Mouse (Mus musculus) neural tube, embryonic 12.5 days (tissue): ENCODE measurements around the gene Tmtc1. TPM values are rescaled to one million over a fixed set of nuclear protein-coding genes. Genes with fewer than 3 reads are reported as not detected.
A peak's percentile ranks its signal among the peaks of the same experiment; 100 is the strongest.

Source experiments
- ATAC-seq: fragments of 200-750 bp; cut with Nextera tagmentation; 2 replicates; pipeline ENCODE4 v1.8.0; 2017; ENCODE audit warnings: low read depth, mild to moderate bottlenecking, moderate TSS enrichment, moderate library complexity; ENCODE audit not compliant: low FRiP score
- H3K27ac ChIP-seq: fragments of 300-500 bp; sonication (generic); 2 replicates; pipeline ENCODE4 v1.5.1; 2016
- H3K27me3 ChIP-seq: fragments of 300-500 bp; sonication (generic); replicated peaks from 2 replicates; pipeline ENCODE4 v1.6.1; 2016; ENCODE audit warnings: mild to moderate bottlenecking
- H3K36me3 ChIP-seq: fragments of 300-500 bp; sonication (generic); 2 replicates; pipeline ENCODE4 v1.6.1; 2016; ENCODE audit warnings: mild to moderate bottlenecking
- H3K4me1 ChIP-seq: fragments of 300-500 bp; sonication (generic); 2 replicates; pipeline ENCODE4 v1.6.1; 2016
- H3K4me2 ChIP-seq: fragments of 300-500 bp; sonication (generic); replicated peaks from 2 replicates; pipeline ENCODE4 v1.6.1; 2016; ENCODE audit warnings: mild to moderate bottlenecking
- H3K4me3 ChIP-seq: fragments of 300-500 bp; sonication (generic); 2 replicates; pipeline ENCODE4 v1.5.1; 2016
- H3K9ac ChIP-seq: fragments of 300-500 bp; sonication (generic); 2 replicates; pipeline ENCODE4 v1.6.1; 2016; ENCODE audit warnings: mild to moderate bottlenecking
- H3K9me3 ChIP-seq: fragments of 300-500 bp; sonication (generic); 2 replicates; pipeline ENCODE4 v1.6.1; 2016; ENCODE audit warnings: mild to moderate bottlenecking
- WGBS: fragments of 180-500 bp; shearing (Covaris S2); methylation state at CpG from one replicate; pipeline ENCODE4 v1.1.7; 2016; 5-methylcytosine and 5-hydroxymethylcytosine counted together
- polyA plus RNA-seq: library from polyadenylated mRNA; unstranded; fragments of >200 nt; fragmentation: Nextera tagmentation; extraction: Ambion mirVana; gene quantifications from 2 replicates; pipeline ENCODE4 v1.2.1, GENCODE M21; 2016

The Tmtc1 gene
- polyA plus RNA-seq, 1 experiment from 2014 or later: 2.3 TPM

DNA sequence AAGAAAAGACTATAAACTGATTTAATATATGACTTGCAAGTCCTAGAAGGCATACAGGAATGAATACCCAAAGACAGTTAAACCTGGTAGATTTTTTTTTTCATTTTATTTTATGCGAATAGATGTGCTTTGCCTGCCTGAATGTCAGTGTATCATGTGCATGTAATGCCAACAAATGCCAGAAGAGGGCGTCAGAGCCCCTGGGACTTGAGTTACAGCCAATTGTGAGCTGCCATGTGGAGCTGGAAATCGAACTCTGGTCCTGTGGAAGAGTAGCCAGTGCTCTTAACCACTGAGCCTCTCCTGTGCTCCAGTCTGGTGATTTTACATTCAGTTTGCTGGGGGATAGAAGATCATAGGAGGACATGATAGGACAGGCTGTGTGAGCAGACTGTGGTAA is 4.0 kb upstream of the Tmtc1 start:
- Histone ChIP-seq H3K36me3 (no peaks in the 10 kb centered on the region), H3K9me3 (no peaks in the 10 kb centered on the region), H3K27me3 (peaks cover 14% of the 10 kb centered on the region), H3K9ac (no peak overlapping the region), H3K27ac (no peak overlapping the region), H3K4me1 (peaks cover 8% of the 10 kb centered on the region; the same call in 1 of the 2 replicates), H3K4me2 (no peak overlapping the region), H3K4me3 (no peak overlapping the region)
- 62% methylated on average over 3 of the region's 3 CpGs for WGBS
- no peak for ATAC-seq

DNA sequence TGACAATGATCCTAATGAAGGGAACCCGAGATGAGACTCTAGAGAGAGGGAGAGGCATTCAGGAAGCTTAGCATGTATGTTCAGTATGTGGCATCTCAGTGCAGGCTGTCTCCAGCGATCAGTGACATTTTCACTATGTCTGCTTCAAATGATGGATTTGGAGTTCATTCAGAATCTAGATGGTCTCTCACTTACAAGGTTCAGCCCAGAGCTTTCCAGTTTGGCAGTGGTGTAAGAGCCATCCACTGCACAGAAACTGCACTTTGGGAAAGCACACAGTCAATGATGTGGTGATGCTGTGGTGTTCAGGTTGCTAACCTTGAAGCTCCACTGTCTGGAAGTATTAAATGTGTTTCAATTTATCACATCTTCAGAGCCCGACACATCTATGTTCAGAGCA is 1.9 kb upstream of the Tmtc1 start:
- H3K27me3 ChIP-seq: peaks cover 32% of the 10 kb centered on the region
- H3K36me3 ChIP-seq: no peaks in the 10 kb centered on the region
- 63% methylated on average over 3 of the region's 3 CpGs for WGBS

DNA sequence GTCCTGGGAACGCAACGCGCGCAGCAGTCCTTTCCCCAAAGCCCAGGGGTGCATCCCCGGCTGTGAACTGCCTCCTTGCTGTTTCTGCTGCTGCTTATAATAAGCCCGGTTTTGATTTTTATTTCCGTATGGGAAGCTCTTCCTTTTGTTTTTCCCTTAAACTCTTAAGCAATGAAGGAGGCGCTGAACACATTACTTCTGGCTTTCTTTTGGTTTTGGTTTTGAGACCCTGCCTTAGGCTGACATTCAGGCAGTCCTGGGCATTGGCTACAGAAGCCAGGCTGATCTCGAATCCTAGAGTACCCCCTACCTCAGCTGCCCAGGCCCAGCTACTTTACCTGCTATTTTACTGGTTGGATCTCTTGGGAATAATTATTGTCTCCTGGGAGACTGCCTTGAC is 607 bp upstream of the Tmtc1 start:
- peak overlapping the region; percentile 91 for H3K4me2 ChIP-seq
- H3K27ac ChIP-seq: no peak overlapping the region

More for the DNA sequence above, 1.9 kb upstream of the Tmtc1 start:
- ATAC-seq: no peak
- no peak overlapping the region for H3K9ac ChIP-seq
- no peak overlapping the region for H3K4me2 ChIP-seq
- peaks cover 21% of the 10 kb centered on the region for H3K4me1 ChIP-seq
- H3K9me3 ChIP-seq: no peaks in the 10 kb centered on the region
- H3K4me3 ChIP-seq: no peak overlapping the region
- no peak overlapping the region for H3K27ac ChIP-seq

DNA sequence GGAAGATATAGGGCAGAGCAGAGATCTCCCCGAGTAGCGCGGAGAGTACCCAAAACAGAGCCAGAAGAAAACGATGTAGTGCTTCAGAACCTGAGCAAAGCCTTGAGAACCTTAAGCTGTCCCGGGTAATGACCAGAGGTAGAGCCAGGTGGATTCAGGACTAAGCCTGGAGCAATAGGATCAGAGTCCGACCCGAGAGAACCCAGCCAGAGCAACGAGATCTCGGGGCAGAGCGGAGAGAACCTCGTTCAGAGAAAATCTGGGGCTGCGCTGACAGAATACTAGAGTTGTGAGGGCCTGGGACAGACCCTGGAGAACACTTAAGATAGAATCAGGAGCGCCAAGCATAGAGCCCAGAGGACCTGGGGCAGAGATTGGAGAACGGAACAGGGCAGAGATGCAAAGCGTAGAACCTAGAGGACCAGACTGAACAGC is 881 bp downstream of the Tmtc1 start:
- H3K27ac ChIP-seq: no peak overlapping the region
- H3K27me3 ChIP-seq: peaks cover 34% of the 10 kb centered on the region
- ATAC-seq: 0 out of 2 replicates have a peak, but pooled peaks have one; percentile 2

More for the DNA sequence above, 607 bp upstream of the Tmtc1 start:
- peaks cover 34% of the 10 kb centered on the region for H3K27me3 ChIP-seq
- no peak for ATAC-seq
- H3K36me3 ChIP-seq: no peaks in the 10 kb centered on the region
- peaks cover 21% of the 10 kb centered on the region for H3K4me1 ChIP-seq
- peak overlapping the region; percentile 69 for H3K9ac ChIP-seq
- no peaks in the 10 kb centered on the region for H3K9me3 ChIP-seq
- peak overlapping the region; percentile 74 for H3K4me3 ChIP-seq
- WGBS: 6% methylated on average over 9 of the region's 9 CpGs

DNA sequence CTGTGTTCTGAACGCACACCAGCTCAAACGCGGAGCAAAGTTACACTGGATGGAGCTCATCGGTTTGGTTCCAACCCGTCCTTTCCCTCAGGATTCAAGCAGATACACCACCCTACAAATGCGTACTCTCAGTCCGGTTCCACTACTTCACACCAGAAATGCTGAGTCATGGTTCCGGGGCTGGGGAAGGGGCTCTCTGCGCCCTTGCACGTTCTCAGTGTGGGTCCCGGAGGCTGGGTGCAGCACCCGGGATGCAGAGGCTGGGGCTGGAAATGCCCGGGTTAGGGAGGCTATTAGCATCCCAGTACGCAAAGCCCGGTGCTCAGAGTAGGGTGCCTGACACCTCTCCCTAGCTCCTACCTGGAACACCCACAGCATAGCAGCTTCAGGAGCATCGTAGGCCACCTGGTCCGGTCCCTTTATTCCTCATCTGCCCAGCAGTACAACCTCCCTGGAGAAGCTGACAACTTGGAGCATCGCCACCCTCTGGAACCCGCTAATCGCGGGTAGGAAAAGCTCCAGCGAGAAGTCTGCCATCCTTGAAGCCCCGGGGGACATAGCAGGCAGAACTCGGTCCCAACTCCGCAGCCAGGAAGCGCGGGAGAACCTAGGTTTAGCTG is 1.4 kb downstream of the Tmtc1 start:
- peak overlapping the region; percentile 69 for H3K9ac ChIP-seq
- WGBS: under 1% methylated on average over 27 of the region's 27 CpGs
- peaks cover 34% of the 10 kb centered on the region for H3K27me3 ChIP-seq
- peak; percentile 10 for ATAC-seq
- H3K27ac ChIP-seq: no peak overlapping the region
- peaks cover 21% of the 10 kb centered on the region for H3K4me1 ChIP-seq
- no peaks in the 10 kb centered on the region for H3K36me3 ChIP-seq
- peak overlapping the region; percentile 74 for H3K4me3 ChIP-seq
- H3K4me2 ChIP-seq: peak overlapping the region; percentile 91
- no peaks in the 10 kb centered on the region for H3K9me3 ChIP-seq

More for the DNA sequence above, 881 bp downstream of the Tmtc1 start:
- WGBS: 3% methylated on average over 15 of the region's 15 CpGs
- Histone ChIP-seq H3K36me3 (no peaks in the 10 kb centered on the region), H3K9me3 (no peaks in the 10 kb centered on the region), H3K4me1 (peaks cover 21% of the 10 kb centered on the region), H3K9ac (peak overlapping the region; percentile 69), H3K4me2 (peak overlapping the region; percentile 91), H3K4me3 (peak overlapping the region; percentile 74)

DNA sequence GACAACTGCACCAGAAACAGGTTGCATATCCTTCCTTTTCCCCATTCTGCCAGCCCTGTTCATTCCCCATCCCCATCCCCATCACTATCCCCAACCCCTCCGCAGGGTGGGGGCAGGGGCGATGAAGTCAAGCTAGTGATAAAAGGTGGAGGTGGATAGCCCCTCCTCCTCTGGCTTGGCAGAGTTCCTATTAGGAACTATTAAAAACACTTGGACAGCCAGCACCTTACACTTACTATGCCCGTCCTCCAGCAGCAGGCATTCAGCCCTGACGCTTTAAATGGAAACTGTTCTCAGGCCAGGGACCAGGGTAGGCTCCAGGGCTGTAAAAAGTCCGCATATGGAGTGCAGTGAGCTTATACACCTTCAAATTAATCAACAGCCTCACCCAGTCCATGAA is 2.3 kb downstream of the Tmtc1 start:
- Histone ChIP-seq H3K4me2 (peak overlapping the region; percentile 91), H3K9ac (no peak overlapping the region)

DNA sequence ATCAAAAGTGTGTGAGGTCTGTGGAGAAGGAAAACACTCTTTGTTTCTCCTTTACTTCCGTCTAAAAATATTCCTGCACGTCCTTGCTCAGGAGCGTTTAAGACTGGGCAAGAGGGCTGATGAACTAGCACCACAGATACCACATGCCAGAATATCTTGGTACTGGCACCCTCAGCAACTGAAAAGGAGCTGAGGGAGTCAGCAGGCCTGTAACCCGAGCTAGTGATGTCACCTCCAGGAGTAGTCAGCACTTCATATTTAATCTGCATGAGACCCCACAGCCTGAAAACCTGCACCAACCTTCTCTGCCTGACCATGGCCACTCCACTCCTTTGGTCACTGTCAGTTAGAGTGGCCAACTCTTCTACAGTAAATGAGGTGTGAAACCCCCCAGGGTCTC is 5.1 kb downstream of the Tmtc1 start:
- H3K36me3 ChIP-seq: no peaks in the 10 kb centered on the region
- no peak for ATAC-seq

More for the DNA sequence above, 2.3 kb downstream of the Tmtc1 start:
- H3K4me3 ChIP-seq: peak overlapping the region; percentile 13; the same call in 1 of the 2 replicates
- 10% methylated on average over 5 of the region's 5 CpGs for WGBS
- no peak for ATAC-seq
- H3K27ac ChIP-seq: no peak overlapping the region
- H3K36me3 ChIP-seq: no peaks in the 10 kb centered on the region
- H3K27me3 ChIP-seq: peaks cover 34% of the 10 kb centered on the region
- H3K4me1 ChIP-seq: peaks cover 21% of the 10 kb centered on the region
- no peaks in the 10 kb centered on the region for H3K9me3 ChIP-seq

DNA sequence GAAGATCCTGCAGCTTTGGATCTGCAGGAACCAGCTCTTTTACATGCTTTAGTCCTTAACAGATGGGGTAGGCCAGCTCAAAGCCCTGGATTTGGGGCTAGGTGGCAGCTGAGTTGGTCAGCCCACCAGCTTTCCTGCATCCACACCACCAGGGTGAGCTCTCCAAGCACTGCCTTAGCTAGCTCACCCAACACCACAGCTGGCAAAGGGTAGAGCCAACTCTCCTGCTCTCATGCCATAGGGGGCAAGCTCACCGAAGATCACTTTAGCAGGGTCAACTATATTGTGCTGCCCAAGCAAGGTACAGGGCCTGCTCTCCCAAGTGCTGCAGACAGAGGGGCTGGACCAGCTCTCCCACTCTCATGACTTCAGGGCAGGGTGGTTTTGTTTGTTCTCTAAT is 6.6 kb downstream of the Tmtc1 start:
- Histone ChIP-seq H3K9me3 (no peaks in the 10 kb centered on the region), H3K9ac (no peak overlapping the region), H3K4me3 (no peak overlapping the region), H3K4me2 (no peak overlapping the region), H3K27me3 (peaks cover 15% of the 10 kb centered on the region), H3K27ac (no peak overlapping the region), H3K4me1 (peaks cover 8% of the 10 kb centered on the region), H3K36me3 (no peaks in the 10 kb centered on the region)
- no peak for ATAC-seq
- 100% methylated on average over 1 of the region's 1 CpGs for WGBS

More for the DNA sequence above, 5.1 kb downstream of the Tmtc1 start:
- no peak overlapping the region for H3K27ac ChIP-seq
- peaks cover 28% of the 10 kb centered on the region for H3K27me3 ChIP-seq
- no peaks in the 10 kb centered on the region for H3K9me3 ChIP-seq
- no peak overlapping the region for H3K4me3 ChIP-seq
- 72% methylated on average over 4 of the region's 4 CpGs for WGBS
- H3K4me2 ChIP-seq: no peak overlapping the region
- no peak overlapping the region for H3K9ac ChIP-seq
- H3K4me1 ChIP-seq: peaks cover 21% of the 10 kb centered on the region

DNA sequence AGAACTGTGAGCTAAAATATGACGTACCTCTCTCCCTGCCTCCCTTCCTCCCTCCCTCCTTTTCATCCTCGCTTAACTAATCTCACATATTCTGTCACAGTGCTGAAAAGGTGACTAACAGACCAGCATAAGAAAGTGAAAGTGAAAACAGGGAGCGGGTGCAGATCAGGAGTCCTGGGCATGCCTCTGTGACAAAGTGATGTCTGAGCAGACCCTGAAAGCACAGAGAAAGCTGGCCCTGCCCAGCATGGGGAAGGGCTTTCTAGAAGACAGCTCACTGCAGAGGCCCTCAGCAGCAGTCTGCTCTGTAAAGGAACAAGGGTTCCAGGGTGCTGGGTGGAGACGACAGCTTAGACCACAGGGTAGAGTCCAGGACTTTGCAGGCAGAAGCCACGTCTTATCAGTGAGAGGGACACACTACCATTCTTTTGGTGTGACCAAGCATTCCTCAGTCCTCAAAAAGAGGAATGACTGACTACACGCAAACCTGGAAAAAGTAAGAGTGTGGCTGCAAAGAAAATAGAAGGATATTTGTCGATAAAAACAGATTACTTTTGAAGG is 7.7 kb downstream of the Tmtc1 start:
- Histone ChIP-seq H3K27ac (no peak overlapping the region), H3K36me3 (no peaks in the 10 kb centered on the region), H3K9me3 (no peaks in the 10 kb centered on the region), H3K27me3 (peaks cover 7% of the 10 kb centered on the region; the same call in 1 of the 2 replicates), H3K4me1 (no peaks in the 10 kb centered on the region), H3K4me2 (no peak overlapping the region), H3K9ac (no peak overlapping the region), H3K4me3 (no peak overlapping the region)
- 79% methylated on average over 7 of the region's 7 CpGs for WGBS
- ATAC-seq: no peak

DNA sequence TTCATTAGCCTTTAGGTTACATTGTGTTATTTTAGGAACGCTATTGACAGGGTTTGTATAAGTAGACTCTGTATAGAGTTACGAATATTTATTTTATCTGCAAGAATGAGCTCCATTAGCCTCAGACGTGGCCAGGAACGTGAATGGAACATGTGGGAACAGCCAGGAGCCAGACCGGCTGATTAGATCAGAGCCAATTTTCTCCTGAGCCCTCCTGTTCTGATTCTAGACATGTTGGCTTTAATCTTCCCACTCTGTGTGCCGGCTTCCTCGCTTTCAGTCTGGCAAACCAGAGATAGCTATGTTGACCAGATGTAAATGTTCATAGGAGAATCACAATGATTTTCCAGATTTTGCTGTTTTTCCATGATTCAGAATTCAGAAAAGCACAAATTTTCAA is 22.6 kb downstream of the Tmtc1 start:
- Histone ChIP-seq H3K9ac (no peak overlapping the region), H3K27me3 (no peaks in the 10 kb centered on the region), H3K4me3 (no peak overlapping the region), H3K27ac (no peak overlapping the region), H3K4me2 (no peak overlapping the region), H3K9me3 (no peaks in the 10 kb centered on the region), H3K36me3 (no peaks in the 10 kb centered on the region), H3K4me1 (no peaks in the 10 kb centered on the region)
- ATAC-seq: no peak
- 74% methylated on average over 7 of the region's 7 CpGs for WGBS

DNA sequence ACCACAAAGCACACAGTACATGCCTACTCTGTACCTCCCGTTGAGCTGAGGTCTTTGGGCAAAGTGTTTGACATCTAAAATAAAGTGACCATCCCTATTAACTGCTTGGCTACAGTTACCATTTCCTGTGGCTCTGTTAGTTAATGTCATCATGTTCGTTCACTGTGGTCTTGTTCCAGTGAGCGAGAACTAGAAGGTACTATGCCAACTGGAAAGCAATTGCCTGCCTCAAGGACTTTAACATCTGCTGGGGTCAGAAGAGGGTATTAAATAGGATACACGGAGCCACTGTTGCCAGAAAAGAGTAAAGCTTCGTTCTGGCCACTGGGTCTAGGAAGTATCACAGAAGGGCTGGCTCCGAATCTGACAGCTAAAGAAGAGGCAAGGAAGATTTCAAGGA is 23.8 kb downstream of the Tmtc1 start:
- WGBS: 85% methylated on average over 6 of the region's 6 CpGs
- no peak overlapping the region for H3K4me3 ChIP-seq

DNA sequence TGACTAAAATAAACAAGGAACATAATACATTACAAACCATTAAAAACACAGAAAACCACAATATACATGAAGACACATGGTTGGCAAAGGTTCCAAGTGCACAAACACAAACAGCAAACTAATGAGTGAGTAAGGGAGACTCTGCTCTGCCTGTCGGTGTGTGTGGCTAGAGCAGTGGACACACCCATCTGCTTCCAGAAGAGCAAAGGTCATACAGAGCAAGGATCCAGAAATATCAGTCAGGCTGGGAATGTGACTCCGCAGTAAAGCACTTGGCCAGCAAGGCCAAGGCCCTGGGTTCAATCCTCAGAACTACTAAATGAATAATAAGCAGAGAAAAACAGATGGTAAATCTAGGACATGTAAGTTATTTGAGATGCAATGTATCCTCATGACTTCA is 27.6 kb downstream of the Tmtc1 start:
- no peaks in the 10 kb centered on the region for H3K36me3 ChIP-seq

More for the DNA sequence above, 23.8 kb downstream of the Tmtc1 start:
- Histone ChIP-seq H3K27me3 (no peaks in the 10 kb centered on the region), H3K4me2 (no peak overlapping the region), H3K27ac (no peak overlapping the region), H3K9me3 (no peaks in the 10 kb centered on the region), H3K36me3 (no peaks in the 10 kb centered on the region), H3K4me1 (no peaks in the 10 kb centered on the region), H3K9ac (no peak overlapping the region)
- ATAC-seq: no peak

DNA sequence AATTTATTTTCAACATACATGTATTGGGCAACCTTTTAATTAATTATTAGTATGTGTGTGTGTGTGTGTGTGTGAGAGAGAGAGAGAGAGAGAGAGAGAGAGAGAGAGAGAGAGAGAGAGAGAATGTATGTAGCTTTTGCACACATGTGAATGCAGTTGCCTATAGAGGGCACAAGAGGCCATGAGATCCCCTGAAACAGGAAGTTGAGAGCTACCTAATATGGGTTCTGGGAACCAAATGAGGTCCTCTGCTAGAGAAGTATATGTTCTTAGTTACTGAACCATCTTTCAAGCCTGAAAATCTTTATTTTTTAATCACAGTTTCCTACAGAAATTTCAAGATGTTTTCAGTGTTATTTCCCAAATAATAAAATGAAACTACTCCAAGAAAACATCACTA is 30.6 kb downstream of the Tmtc1 start:
- Histone ChIP-seq H3K27me3 (no peaks in the 10 kb centered on the region), H3K9me3 (no peaks in the 10 kb centered on the region)
- ATAC-seq: no peak

More for the DNA sequence above, 27.6 kb downstream of the Tmtc1 start:
- no peak for ATAC-seq
- no peak overlapping the region for H3K27ac ChIP-seq
- no peak overlapping the region for H3K4me2 ChIP-seq
- no peaks in the 10 kb centered on the region for H3K27me3 ChIP-seq
- no peaks in the 10 kb centered on the region for H3K9me3 ChIP-seq
- H3K4me1 ChIP-seq: no peaks in the 10 kb centered on the region
- H3K4me3 ChIP-seq: no peak overlapping the region
- WGBS: 66% methylated on average over 2 of the region's 2 CpGs
- no peak overlapping the region for H3K9ac ChIP-seq

More for the DNA sequence above, 30.6 kb downstream of the Tmtc1 start:
- Histone ChIP-seq H3K36me3 (no peaks in the 10 kb centered on the region), H3K4me1 (no peaks in the 10 kb centered on the region), H3K4me2 (no peak overlapping the region), H3K27ac (no peak overlapping the region), H3K4me3 (no peak overlapping the region), H3K9ac (no peak overlapping the region)
